Mouse (Mus musculus) C2C12 (cell line): Measurements from ENCODE around the gene Fkbp6. TPM values are rescaled to one million over a fixed set of nuclear protein-coding genes. Genes with fewer than 3 reads are reported as not detected.

Experiments
- H3K27me3 ChIP-seq: one replicate; pipeline ENCODE4 v1.6.1; 2011; ENCODE audit not compliant: control insufficient read depth, insufficient read depth, insufficient read length
- H3K36me3 ChIP-seq: one replicate; pipeline ENCODE4 v1.6.1; 2011; ENCODE audit not compliant: control insufficient read depth, insufficient read depth
- H3K4me3 ChIP-seq: one replicate; pipeline ENCODE4 v1.5.1; 2011; ENCODE audit warnings: mild to moderate bottlenecking, control low read depth; ENCODE audit not compliant: poor library complexity, insufficient read depth, severe bottlenecking
- H3K79me2 ChIP-seq: one replicate; pipeline ENCODE4 v1.6.1; 2011; ENCODE audit not compliant: control insufficient read depth, insufficient read depth
- H3K79me3 ChIP-seq: one replicate; pipeline ENCODE4 v1.6.1; 2011; ENCODE audit warnings: low read depth, control low read depth
- H3ac ChIP-seq: one replicate; pipeline ENCODE3; 2011; ENCODE audit warnings: low read depth; ENCODE audit not compliant: control insufficient read depth, insufficient read length
- CEBPB ChIP-seq: IDR thresholded peaks from one replicate; pipeline ENCODE4 v1.6.1; 2011; ENCODE audit warnings: low read depth, mild to moderate bottlenecking, control low read depth, moderate library complexity
- CTCF ChIP-seq: IDR thresholded peaks from one replicate; pipeline ENCODE4 v1.5.1; 2011; ENCODE audit not compliant: control insufficient read depth, insufficient read depth, insufficient read length
- FOSL1 ChIP-seq: IDR thresholded peaks from one replicate; pipeline ENCODE4 v1.8.0; 2011; ENCODE audit warnings: mild to moderate bottlenecking, low read length; ENCODE audit not compliant: poor library complexity, insufficient read depth, severe bottlenecking
- MAX ChIP-seq: IDR thresholded peaks from one replicate; pipeline ENCODE4 v1.6.1; 2011; ENCODE audit warnings: mild to moderate bottlenecking, control low read depth
- MYOD1 ChIP-seq: IDR thresholded peaks from one replicate; pipeline ENCODE4 v1.6.1; 2011; ENCODE audit warnings: low read depth; ENCODE audit not compliant: control insufficient read depth, insufficient read length
- MYOG ChIP-seq: IDR thresholded peaks from one replicate; pipeline ENCODE4 v1.6.1; 2011; ENCODE audit not compliant: control insufficient read depth, insufficient read length; ENCODE audit errors: extremely low read depth
- USF1 ChIP-seq: IDR thresholded peaks from one replicate; pipeline ENCODE4 v1.6.1; 2011; ENCODE audit warnings: low read depth, mild to moderate bottlenecking, control low read depth, moderate library complexity
- polyA plus RNA-seq: library from polyadenylated mRNA; unstranded; fragments of >200 nt; fragmentation: generic; extraction: Trizol; gene quantifications from one replicate; pipeline ENCODE4 v1.2.1, GENCODE M21; 2012; ENCODE audit warnings: missing spikeins

Fkbp6 gene
- polyA plus RNA-seq, 1 experiment, result not detected

GRCm38 (mm10) chr5:135258280-135259150 is 91.3 kb downstream of the Fkbp6 start:
- H3K79me2 ChIP-seq, result no peaks in the 10 kb centered on the region
- H3K79me3 ChIP-seq, result no peaks in the 10 kb centered on the region
- H3ac ChIP-seq, result no peak overlapping the region
- H3K4me3 ChIP-seq, result no peak overlapping the region
- H3K36me3 ChIP-seq, result no peaks in the 10 kb centered on the region
- peaks cover 33% of the 10 kb centered on the region for H3K27me3 ChIP-seq
- TF ChIP-seq MYOG (no peak), USF1 (no peak), CEBPB (no peak), MAX (no peak), MYOD1 (no peak), CTCF (no peak), FOSL1 (no peak)

- no peak for TF ChIP-seq USF1
- TF ChIP-seq CTCF, result no peak
- no peak for TF ChIP-seq MYOG
- TF ChIP-seq MAX, result no peak
- no peak for TF ChIP-seq CEBPB
- no peak for TF ChIP-seq MYOD1
- TF ChIP-seq FOSL1, result no peak
- Histone ChIP-seq H3K36me3 (no peaks in the 10 kb centered on the region), H3ac (no peak overlapping the region), H3K27me3 (peaks cover 33% of the 10 kb centered on the region), H3K79me3 (no peaks in the 10 kb centered on the region), H3K79me2 (no peaks in the 10 kb centered on the region), H3K4me3 (no peak overlapping the region)
These were observed 92.3 kb downstream of the Fkbp6 start for GRCm38 (mm10) chr5:135257559-135257958.

GRCm38 (mm10) chr5:135256166-135256565 is 93.7 kb downstream of the Fkbp6 start:
- no peak overlapping the region for H3ac ChIP-seq
- H3K79me3 ChIP-seq, result no peaks in the 10 kb centered on the region
- peaks cover 31% of the 10 kb centered on the region for H3K27me3 ChIP-seq
- H3K36me3 ChIP-seq, result no peaks in the 10 kb centered on the region
- no peaks in the 10 kb centered on the region for H3K79me2 ChIP-seq
- H3K4me3 ChIP-seq, result no peak overlapping the region
- TF ChIP-seq CEBPB, result no peak
- no peak for TF ChIP-seq MYOD1
- TF ChIP-seq MYOG, result no peak

GRCm38 (mm10) chr5:135253741-135254401 is 96.0 kb downstream of the Fkbp6 start:
- Histone ChIP-seq H3ac (no peak overlapping the region), H3K36me3 (no peaks in the 10 kb centered on the region), H3K79me2 (no peaks in the 10 kb centered on the region), H3K27me3 (peaks cover 12% of the 10 kb centered on the region), H3K4me3 (no peak overlapping the region), H3K79me3 (no peaks in the 10 kb centered on the region)
- TF ChIP-seq MAX (no peak), CEBPB (no peak), MYOG (no peak), FOSL1 (no peak), USF1 (no peak), CTCF (no peak), MYOD1 (no peak)

GRCm38 (mm10) chr5:135251079-135251454 is 98.8 kb downstream of the Fkbp6 start, which contains the start of gene Fzd9:
Gene Fzd9, minus strand, starts transcription at chr5:135251230.
- Histone ChIP-seq H3K4me3 (no peak within 1 kb of the TSS), H3K36me3 (peaks cover 10% of the 10 kb centered on the region), H3ac (peak within 1 kb of the TSS; percentile 37), H3K79me3 (no peaks in the 10 kb centered on the region), H3K27me3 (no peaks in the 10 kb centered on the region), H3K79me2 (no peaks in the 10 kb centered on the region)
- TF ChIP-seq USF1, result no peak
- TF ChIP-seq MAX, result no peak
- no peak for TF ChIP-seq MYOG
- no peak for TF ChIP-seq FOSL1
